Mouse (Mus musculus): Measurements from ENCODE around the gene 1700020N01Rik.
A peak's percentile ranks its signal among the peaks of the same experiment; 100 is the strongest.

1700020N01Rik gene

GRCm38 (mm10) chr10:21600931-21601330 lies 8.0 kb downstream of the 1700020N01Rik start:
- DNase-seq (ENCODE audit: low read depth in 2 of 2, low spot score in 2 of 2) = peak; percentile 45 to 52

GRCm38 (mm10) chr10:21604476-21604875 lies 11.5 kb downstream of the 1700020N01Rik start:
- DNase-seq (ENCODE audit: low read depth in 2 of 2, low spot score in 2 of 2) = no peak

- no peak for DNase-seq (ENCODE audit: low read depth in 2 of 2, low spot score in 2 of 2)
Observed at GRCm38 (mm10) chr10:21605011-21605571, 12.1 kb downstream of the 1700020N01Rik start.

- no peak for DNase-seq (ENCODE audit: low read depth in 2 of 2, low spot score in 2 of 2)
Observed at GRCm38 (mm10) chr10:21605601-21606000, 12.7 kb downstream of the 1700020N01Rik start.

- DNase-seq (ENCODE audit: low read depth in 2 of 2, low spot score in 2 of 2) = no peak
Observed at GRCm38 (mm10) chr10:21606931-21607330, 14.0 kb downstream of the 1700020N01Rik start.

GRCm38 (mm10) chr10:21609583-21609982 lies 16.6 kb downstream of the 1700020N01Rik start:
- DNase-seq (ENCODE audit: low read depth in 2 of 2, low spot score in 2 of 2) = no peak

GRCm38 (mm10) chr10:21613021-21613860 lies 20.3 kb downstream of the 1700020N01Rik start:
- no peak for DNase-seq (ENCODE audit: low read depth in 2 of 2, low spot score in 2 of 2)

GRCm38 (mm10) chr10:21614520-21614919 lies 21.6 kb downstream of the 1700020N01Rik start:
- no peak for DNase-seq (ENCODE audit: low read depth in 2 of 2, low spot score in 2 of 2)

GRCm38 (mm10) chr10:21618745-21619508 lies 26.0 kb downstream of the 1700020N01Rik start:
- no peak for DNase-seq (ENCODE audit: low read depth in 2 of 2, low spot score in 2 of 2)

- DNase-seq (ENCODE audit: low read depth in 2 of 2, low spot score in 2 of 2) = no peak
Observed at GRCm38 (mm10) chr10:21622065-21622464, 29.1 kb downstream of the 1700020N01Rik start.

- DNase-seq (ENCODE audit: low read depth in 2 of 2, low spot score in 2 of 2) = no peak
Observed at GRCm38 (mm10) chr10:21628555-21628954, 35.6 kb downstream of the 1700020N01Rik start.

GRCm38 (mm10) chr10:21629031-21629740 lies 36.2 kb downstream of the 1700020N01Rik start:
- no peak for DNase-seq (ENCODE audit: low read depth in 2 of 2, low spot score in 2 of 2)

GRCm38 (mm10) chr10:21631481-21631880 lies 38.5 kb downstream of the 1700020N01Rik start:
- no peak for DNase-seq (ENCODE audit: low read depth in 2 of 2, low spot score in 2 of 2)

- DNase-seq (ENCODE audit: low read depth in 2 of 2, low spot score in 2 of 2) = no peak
Observed at GRCm38 (mm10) chr10:21632687-21633086, 39.7 kb downstream of the 1700020N01Rik start.

GRCm38 (mm10) chr10:21635988-21636710 lies 43.2 kb downstream of the 1700020N01Rik start:
- DNase-seq (ENCODE audit: low read depth in 2 of 2, low spot score in 2 of 2) = no peak

- no peak for DNase-seq (ENCODE audit: low read depth in 2 of 2, low spot score in 2 of 2)
Observed at GRCm38 (mm10) chr10:21636711-21637081, 43.8 kb downstream of the 1700020N01Rik start.

- no peak for DNase-seq (ENCODE audit: low read depth in 2 of 2, low spot score in 2 of 2)
Observed at GRCm38 (mm10) chr10:21651388-21651787, 58.4 kb downstream of the 1700020N01Rik start.

- DNase-seq (ENCODE audit: low read depth in 2 of 2, low spot score in 2 of 2) = no peak
Observed at GRCm38 (mm10) chr10:21652426-21653345, 59.7 kb downstream of the 1700020N01Rik start.

GRCm38 (mm10) chr10:21653469-21653868 lies 60.5 kb downstream of the 1700020N01Rik start:
- DNase-seq (ENCODE audit: low read depth in 2 of 2, low spot score in 2 of 2) = no peak
